Mouse (Mus musculus): ENCODE measurements around the gene Ttyh1.

DNA sequence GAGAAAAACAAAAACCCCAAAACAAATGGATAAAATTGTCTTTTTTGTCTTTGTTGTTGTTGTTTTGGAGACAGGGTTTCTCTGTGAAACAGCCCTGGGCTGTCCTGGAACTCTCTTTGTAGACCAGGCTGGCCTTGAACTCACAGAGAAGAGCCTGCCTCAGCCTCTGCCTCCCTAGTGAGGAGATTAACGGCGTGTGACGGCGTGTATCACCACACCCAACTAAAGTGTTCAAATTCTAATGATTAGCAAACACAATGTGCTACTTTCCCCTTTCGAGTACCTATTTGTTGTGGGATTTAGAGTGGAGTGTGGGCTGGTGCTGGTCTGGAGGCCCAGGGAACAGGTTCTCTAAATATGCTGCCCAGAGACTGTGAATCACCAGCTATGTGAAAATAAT, 15.7 kb downstream of the Ttyh1 start:
- no peak for TF ChIP-seq ZNF384 (IDR thresholded peaks at IDR 0.05; ENCODE audit: low read depth, low read length)
- no peak for TF ChIP-seq CHD2 (IDR thresholded peaks at IDR 0.05; ENCODE audit: low read depth, low read length)
- TF ChIP-seq ZC3H11A (IDR thresholded peaks at IDR 0.05; ENCODE audit: borderline replicate concordance, low read depth, low read length), result no peak
- no peak for TF ChIP-seq HCFC1 (IDR thresholded peaks at IDR 0.05; ENCODE audit: borderline replicate concordance, insufficient read depth, low read length)

Measured in ES-E14 (cell line).